Mouse (Mus musculus) ES-E14 (cell line): ENCODE results near the gene Abcg3. TPM values are rescaled to one million over a fixed set of nuclear protein-coding genes. Genes with fewer than 3 reads are reported as not detected.

Experiments used
- DNase-seq: peaks from one replicate; pipeline ENCODE4 v3.0.0-alpha.2; 2013; ENCODE audit warnings: low read depth, low spot score
- H3K27ac ChIP-seq: 2 replicates; pipeline ENCODE4 v1.5.1; 2012; ENCODE audit warnings: low read depth, mild to moderate bottlenecking, low read length, moderate library complexity, mixed read lengths; ENCODE audit not compliant: poor library complexity, insufficient read depth, severe bottlenecking
- H3K36me3 ChIP-seq: 2 replicates; pipeline ENCODE4 v1.6.1; 2012; ENCODE audit warnings: mild to moderate bottlenecking, low read length, moderate library complexity, mixed read lengths; ENCODE audit not compliant: control insufficient read depth, poor library complexity, insufficient read depth, severe bottlenecking
- H3K4me1 ChIP-seq, 2 experiments: fragments of 150-350 bp in 1 of 2; sonication (generic) in 1 of 2; 2 replicates each; pipeline ENCODE4 v1.6.1; 2012; ENCODE audit warnings: low read length in 2 of 2, mild to moderate bottlenecking in 1 of 2, mixed read lengths in 1 of 2; ENCODE audit not compliant: control insufficient read depth in 2 of 2, insufficient read depth in 2 of 2, poor library complexity in 1 of 2
- H3K4me3 ChIP-seq, 2 experiments: fragments of 150-350 bp in 1 of 2; sonication (generic) in 1 of 2; 2 replicates each; pipeline ENCODE4 v1.5.1; 2012; ENCODE audit warnings: low read length in 2 of 2, low read depth in 1 of 2, mild to moderate bottlenecking in 1 of 2, mixed read lengths in 1 of 2; ENCODE audit not compliant: insufficient read depth in 1 of 2, poor library complexity in 1 of 2, severe bottlenecking in 1 of 2
- H3K9ac ChIP-seq: 2 replicates; pipeline ENCODE4 v1.6.1; 2012; ENCODE audit warnings: low read depth, mild to moderate bottlenecking, low read length, mixed read lengths; ENCODE audit not compliant: poor library complexity, insufficient read depth, severe bottlenecking
- H3K9me3 ChIP-seq: fragments of 150-350 bp; sonication (generic); 2 replicates; pipeline ENCODE4 v1.6.1; 2012; ENCODE audit warnings: low read depth, mild to moderate bottlenecking, low read length; ENCODE audit not compliant: control insufficient read depth, insufficient read depth
- CHD2 ChIP-seq: IDR thresholded peaks from 2 replicates; pipeline ENCODE4 v1.6.1; 2014; ENCODE audit warnings: mild to moderate bottlenecking, low read depth, low read length, inconsistent platforms
- HCFC1 ChIP-seq: IDR thresholded peaks from 2 replicates; pipeline ENCODE4 v1.6.1; 2012; ENCODE audit warnings: low read length, inconsistent platforms, borderline replicate concordance; ENCODE audit not compliant: insufficient read depth
- MAFK ChIP-seq: IDR thresholded peaks from 2 replicates; pipeline ENCODE4 v1.6.1; 2014; ENCODE audit warnings: mild to moderate bottlenecking, low read depth, low read length, inconsistent platforms; ENCODE audit not compliant: insufficient read depth
- ZC3H11A ChIP-seq: IDR thresholded peaks from 2 replicates; pipeline ENCODE4 v1.6.1; 2012; ENCODE audit warnings: low read depth, mild to moderate bottlenecking, inconsistent platforms, low read length, borderline replicate concordance
- ZNF384 ChIP-seq: IDR thresholded peaks from 2 replicates; pipeline ENCODE4 v1.6.1; 2012; ENCODE audit warnings: low read depth, low read length, inconsistent platforms
- in situ Hi-C, 2 experiments: fragments of 600-800 bp; cut with MboI; formaldehyde crosslinking; loops; one replicate each; pipeline ENCODE4 v1.15.1; 2025; ENCODE audit warnings: low sequenced_read_pairs in 2 of 2, inconsistent platforms in 1 of 2; ENCODE audit not compliant: unreplicated experiment in 2 of 2
- total RNA-seq: library from RNA; depleted of rRNA; stranded (reverse); fragments of 300-350 nt; gene quantifications from 2 replicates; pipeline ENCODE4 v1.2.3, GENCODE M21; 2012; rRNA removed

Gene Abcg3
- total RNA-seq: 0.74 and 0.89 TPM in 2 replicates

- H3K4me1 ChIP-seq: peaks cover 0 to 2% of the 10 kb centered on the region in 2 experiments; a peak in 1 of 4 replicates
- in situ Hi-C loops: no loop called here
- no peak within 1 kb of the TSS for H3K27ac ChIP-seq
- H3K9me3 ChIP-seq: no peaks in the 10 kb centered on the region
- TF ChIP-seq ZC3H11A (no peak), MAFK (no peak), HCFC1 (no peak), ZNF384 (no peak), CHD2 (no peak)
- no peaks in the 10 kb centered on the region for H3K36me3 ChIP-seq
- no peak for DNase-seq
- peak within 1 kb of the TSS; percentile 20 to 50 for H3K4me3 ChIP-seq
- no peak within 1 kb of the TSS for H3K9ac ChIP-seq
These were observed at the start of gene Abcg3 for GRCm38 (mm10) chr5:104982535-104982934. Gene Abcg3 (minus strand): TSS chr5:104982718.

- in situ Hi-C loops: no loop called here
- no peak overlapping the region for H3K4me3 ChIP-seq
- no peaks in the 10 kb centered on the region for H3K9me3 ChIP-seq
- no peak overlapping the region for H3K9ac ChIP-seq
- no peak overlapping the region for H3K27ac ChIP-seq
- TF ChIP-seq CHD2 (no peak), HCFC1 (no peak), ZC3H11A (no peak), ZNF384 (no peak), MAFK (no peak)
- no peaks in the 10 kb centered on the region for H3K36me3 ChIP-seq
- no peaks in the 10 kb centered on the region for H3K4me1 ChIP-seq
- no peak for DNase-seq
These were observed 30.0 kb upstream of the Abcg3 start for GRCm38 (mm10) chr5:105012551-105012950.

GRCm38 (mm10) chr5:105011570-105011969 lies 29.1 kb upstream of the Abcg3 start:
- Histone ChIP-seq H3K36me3 (no peaks in the 10 kb centered on the region), H3K9me3 (no peaks in the 10 kb centered on the region), H3K4me1 (no peaks in the 10 kb centered on the region), H3K9ac (no peak overlapping the region), H3K27ac (no peak overlapping the region), H3K4me3 (no peak overlapping the region)
- no peak for DNase-seq
- in situ Hi-C loops: no loop called here
- no peak for TF ChIP-seq MAFK

GRCm38 (mm10) chr5:105010376-105010775 lies 27.9 kb upstream of the Abcg3 start:
- in situ Hi-C loops: no loop called here
- no peaks in the 10 kb centered on the region for H3K36me3 ChIP-seq
- no peaks in the 10 kb centered on the region for H3K4me1 ChIP-seq
- DNase-seq: no peak
- H3K9me3 ChIP-seq: no peaks in the 10 kb centered on the region
- no peak overlapping the region for H3K9ac ChIP-seq
- H3K27ac ChIP-seq: no peak overlapping the region
- no peak for TF ChIP-seq MAFK
- TF ChIP-seq CHD2: no peak
- TF ChIP-seq HCFC1: no peak
- no peak overlapping the region for H3K4me3 ChIP-seq

- TF ChIP-seq MAFK: no peak
- no peak for TF ChIP-seq CHD2
- TF ChIP-seq ZNF384: no peak
- TF ChIP-seq ZC3H11A: no peak
- TF ChIP-seq HCFC1: no peak
- in situ Hi-C loops: no loop called here
- Histone ChIP-seq H3K27ac (no peak overlapping the region), H3K9ac (no peak overlapping the region), H3K9me3 (0 out of 2 replicates have a peak, but pooled peaks cover 1% of the 10 kb centered on the region), H3K36me3 (no peaks in the 10 kb centered on the region), H3K4me1 (no peaks in the 10 kb centered on the region), H3K4me3 (no peak overlapping the region)
- DNase-seq: no peak
These were observed 6.9 kb upstream of the Abcg3 start for GRCm38 (mm10) chr5:104989411-104989810.
